Comparison of ENCODE assay signal across 8 mouse cellular contexts in genomic region chr19:45016341-45017215, GRCm38 (mm10). TPM values are rescaled to one million over a fixed set of nuclear protein-coding genes. Genes with fewer than 3 reads are reported as not detected.
DNase-seq lines count a peak whose midpoint lies in the region; ATAC-seq and TF ChIP-seq lines count a peak whose summit lies in the region.

No protein-coding gene starts in this region.

- peaks cover 33% of the 10 kb centered on the region for H3K79me3 ChIP-seq in C2C12 (ENCODE audit: low read depth)

- H3K9ac ChIP-seq in embryonic facial prominence, embryonic 13.5 days: peak overlapping the region; percentile 77
- peak overlapping the region; percentile 97 for H3K9ac ChIP-seq in heart, embryonic 12.5 days
- peak overlapping the region; percentile 83 for H3K9ac ChIP-seq in kidney, embryonic 15.5 days
- peak overlapping the region; percentile 57; the same call in 1 of the 2 replicates for H3K9ac ChIP-seq in liver, embryonic 15.5 days
- peak overlapping the region; percentile 72 for H3K9ac ChIP-seq in neural tube, embryonic 14.5 days (replicated peaks; ENCODE audit: low read depth, low read length)

- peak overlapping the region; percentile 49 for H3ac ChIP-seq in C2C12 (ENCODE audit: control insufficient read depth, insufficient read length, low read depth)

- H3K4me1 ChIP-seq in embryonic facial prominence, embryonic 13.5 days: peaks cover 75% of the 10 kb centered on the region
- peaks cover 52% of the 10 kb centered on the region for H3K4me1 ChIP-seq in heart, embryonic 12.5 days (replicated peaks)
- peaks cover 76% of the 10 kb centered on the region for H3K4me1 ChIP-seq in kidney, embryonic 15.5 days
- peaks cover 62% of the 10 kb centered on the region for H3K4me1 ChIP-seq in liver, embryonic 15.5 days (replicated peaks)
- H3K4me1 ChIP-seq in neural tube, embryonic 14.5 days (ENCODE audit: control insufficient read depth, insufficient read depth, low read length): peaks cover 38% of the 10 kb centered on the region

- peak; percentile 61 for ATAC-seq in embryonic facial prominence, embryonic 13.5 days (ENCODE audit: insufficient number of reproducible peaks, insufficient read depth, low FRiP score, low TSS enrichment, low read depth)
- ATAC-seq in heart, embryonic 12.5 days (ENCODE audit: insufficient number of reproducible peaks, low FRiP score): peak; percentile 40
- ATAC-seq in kidney, embryonic 15.5 days (replicated peaks; ENCODE audit: low FRiP score): peak; percentile 33
- ATAC-seq in liver, embryonic 15.5 days (ENCODE audit: insufficient read depth): no peak
- peak; percentile 25 for ATAC-seq in neural tube, embryonic 14.5 days (ENCODE audit: low read depth)
- ATAC-seq in monocyte, adult 5-6 weeks (replicated peaks; ENCODE audit: insufficient number of reproducible peaks, low FRiP score, low TSS enrichment, poor library complexity, severe bottlenecking): no peak

- WGBS in embryonic facial prominence, embryonic 13.5 days: under 1% methylated on average over 16 of the region's 18 CpGs
- WGBS in heart, embryonic 12.5 days: under 1% methylated on average over 17 of the region's 18 CpGs
- WGBS in kidney, embryonic 15.5 days: under 1% methylated on average over 17 of the region's 18 CpGs
- under 1% methylated on average over 18 of the region's 18 CpGs for WGBS in liver, embryonic 15.5 days (ENCODE audit: insufficient replicate concordance)
- under 1% methylated on average over 16 of the region's 18 CpGs for WGBS in neural tube, embryonic 14.5 days

- H3K36me3 ChIP-seq in C2C12 (ENCODE audit: control insufficient read depth, insufficient read depth): peaks cover 15% of the 10 kb centered on the region
- H3K36me3 ChIP-seq in embryonic facial prominence, embryonic 13.5 days: peaks cover 16% of the 10 kb centered on the region
- H3K36me3 ChIP-seq in heart, embryonic 12.5 days: peaks cover 16% of the 10 kb centered on the region
- H3K36me3 ChIP-seq in kidney, embryonic 15.5 days: peaks cover 19% of the 10 kb centered on the region
- peaks cover 10% of the 10 kb centered on the region for H3K36me3 ChIP-seq in liver, embryonic 15.5 days (replicated peaks)
- 0 out of 2 replicates have a peak, but pooled peaks cover 3% of the 10 kb centered on the region for H3K36me3 ChIP-seq in neural tube, embryonic 14.5 days (ENCODE audit: control insufficient read depth, insufficient read depth, low read length)

- no peaks in the 10 kb centered on the region for H3K27me3 ChIP-seq in C2C12 (ENCODE audit: control insufficient read depth, insufficient read depth, insufficient read length)
- no peaks in the 10 kb centered on the region for H3K27me3 ChIP-seq in embryonic facial prominence, embryonic 13.5 days
- no peaks in the 10 kb centered on the region for H3K27me3 ChIP-seq in heart, embryonic 12.5 days (replicated peaks)
- no peaks in the 10 kb centered on the region for H3K27me3 ChIP-seq in kidney, embryonic 15.5 days
- H3K27me3 ChIP-seq in liver, embryonic 15.5 days: peaks cover 33% of the 10 kb centered on the region
- no peaks in the 10 kb centered on the region for H3K27me3 ChIP-seq in neural tube, embryonic 14.5 days (ENCODE audit: control insufficient read depth, insufficient read depth, low read length)

- no peaks in the 10 kb centered on the region for H3K9me3 ChIP-seq in embryonic facial prominence, embryonic 13.5 days
- H3K9me3 ChIP-seq in heart, embryonic 12.5 days (replicated peaks): no peaks in the 10 kb centered on the region
- no peaks in the 10 kb centered on the region for H3K9me3 ChIP-seq in kidney, embryonic 15.5 days (replicated peaks)
- H3K9me3 ChIP-seq in liver, embryonic 15.5 days (replicated peaks): no peaks in the 10 kb centered on the region
- H3K9me3 ChIP-seq in neural tube, embryonic 14.5 days (ENCODE audit: control insufficient read depth, low read length): no peaks in the 10 kb centered on the region

- H3K79me2 ChIP-seq in C2C12 (ENCODE audit: control insufficient read depth, insufficient read depth): peaks cover 43% of the 10 kb centered on the region

- H3K4me3 ChIP-seq in C2C12 (ENCODE audit: insufficient read depth, poor library complexity, severe bottlenecking): peak overlapping the region; percentile 53
- H3K4me3 ChIP-seq in embryonic facial prominence, embryonic 13.5 days: peak overlapping the region; percentile 71
- H3K4me3 ChIP-seq in heart, embryonic 12.5 days: peak overlapping the region; percentile 78
- peak overlapping the region; percentile 69 for H3K4me3 ChIP-seq in kidney, embryonic 15.5 days (replicated peaks)
- peak overlapping the region; percentile 63 for H3K4me3 ChIP-seq in liver, embryonic 15.5 days (replicated peaks)
- H3K4me3 ChIP-seq in neural tube, embryonic 14.5 days (ENCODE audit: low read depth, low read length): peak overlapping the region; percentile 62

- no peak for TF ChIP-seq CTCF in C2C12 (IDR thresholded peaks at IDR 0.05; ENCODE audit: control insufficient read depth, insufficient read depth, insufficient read length)

- H3K4me2 ChIP-seq in embryonic facial prominence, embryonic 13.5 days: peak overlapping the region; percentile 94
- peak overlapping the region; percentile 98 for H3K4me2 ChIP-seq in heart, embryonic 12.5 days
- H3K4me2 ChIP-seq in kidney, embryonic 15.5 days: peak overlapping the region; percentile 95
- H3K4me2 ChIP-seq in liver, embryonic 15.5 days: peak overlapping the region; percentile 94
- H3K4me2 ChIP-seq in neural tube, embryonic 14.5 days (ENCODE audit: low read depth, low read length): peak overlapping the region; percentile 91

- peak overlapping the region; percentile 99 for H3K27ac ChIP-seq in embryonic facial prominence, embryonic 13.5 days
- peak overlapping the region; percentile 100 for H3K27ac ChIP-seq in heart, embryonic 12.5 days (ENCODE audit: poor library complexity, severe bottlenecking)
- peak overlapping the region; percentile 100 for H3K27ac ChIP-seq in kidney, embryonic 15.5 days
- peak overlapping the region; percentile 70 for H3K27ac ChIP-seq in liver, embryonic 15.5 days (replicated peaks)
- H3K27ac ChIP-seq in neural tube, embryonic 14.5 days (ENCODE audit: low read depth, low read length): peak overlapping the region; percentile 94

- peak; percentile 86 for DNase-seq in adrenal gland, postnatal 10 days

RNA-seq across cellular contexts. Expression of gene Lzts2, which starts 2.4 kb away (rescaled TPM):
- polyA plus RNA-seq in C2C12 (2012; fragmentation: generic; extraction: Trizol): 59.2 TPM
- 10 to 100 TPM; 63.1 to 77.8 TPM for total RNA-seq in adrenal gland, postnatal 10 days (2021)
- 64.6 and 73.3 TPM in 2 replicates for polyA plus RNA-seq in embryonic facial prominence, embryonic 13.5 days (2015; fragmentation: Nextera tagmentation; extraction: Ambion mirVana)
- 58.3 and 58.5 TPM in 2 replicates for polyA plus RNA-seq in heart, embryonic 12.5 days (2016; fragmentation: Nextera tagmentation; extraction: Ambion mirVana)
- 66.6 and 72.8 TPM in 2 replicates for polyA plus RNA-seq in kidney, embryonic 15.5 days (2015; fragmentation: Nextera tagmentation; extraction: Ambion mirVana)
- 6.8 and 7.7 TPM in 2 replicates for polyA plus RNA-seq in liver, embryonic 15.5 days (2015; fragmentation: Nextera tagmentation; extraction: Ambion mirVana)
- polyA plus RNA-seq in neural tube, embryonic 14.5 days (2014; fragmentation: Nextera tagmentation; extraction: Ambion mirVana): 16.1 and 20.3 TPM in 2 replicates
- 1.5 TPM in 1 of 3 replicates, not detected in the others for total RNA-seq in monocyte, adult 5-6 weeks (2017)

RNA-seq across cellular contexts. Expression of gene Mrpl43, which starts 10.3 kb away (rescaled TPM):
- 63.0 TPM for polyA plus RNA-seq in C2C12 (2012; fragmentation: generic; extraction: Trizol)
- total RNA-seq in adrenal gland, postnatal 10 days (2021): 10 to 100 TPM; 50.0 to 58.3 TPM
- 72.6 and 81.2 TPM in 2 replicates for polyA plus RNA-seq in embryonic facial prominence, embryonic 13.5 days (2015; fragmentation: Nextera tagmentation; extraction: Ambion mirVana)
- polyA plus RNA-seq in heart, embryonic 12.5 days (2016; fragmentation: Nextera tagmentation; extraction: Ambion mirVana): 60.1 and 66.8 TPM in 2 replicates
- 71.9 and 73.5 TPM in 2 replicates for polyA plus RNA-seq in kidney, embryonic 15.5 days (2015; fragmentation: Nextera tagmentation; extraction: Ambion mirVana)
- polyA plus RNA-seq in liver, embryonic 15.5 days (2015; fragmentation: Nextera tagmentation; extraction: Ambion mirVana): 27.4 and 28.8 TPM in 2 replicates
- 82.0 and 88.0 TPM in 2 replicates for polyA plus RNA-seq in neural tube, embryonic 14.5 days (2014; fragmentation: Nextera tagmentation; extraction: Ambion mirVana)
- total RNA-seq in monocyte, adult 5-6 weeks (2017): 32.9 to 51.9 TPM (median 38.9 TPM) in 3 replicates

RNA-seq across cellular contexts. Expression of gene Twnk, which starts 11.1 kb away (rescaled TPM):
- polyA plus RNA-seq in C2C12 (2012; fragmentation: generic; extraction: Trizol): 12.1 TPM
- 10 to 100 TPM; 26.2 to 29.5 TPM for total RNA-seq in adrenal gland, postnatal 10 days (2021)
- 27.0 and 28.5 TPM in 2 replicates for polyA plus RNA-seq in embryonic facial prominence, embryonic 13.5 days (2015; fragmentation: Nextera tagmentation; extraction: Ambion mirVana)
- polyA plus RNA-seq in heart, embryonic 12.5 days (2016; fragmentation: Nextera tagmentation; extraction: Ambion mirVana): 19.2 and 19.5 TPM in 2 replicates
- polyA plus RNA-seq in kidney, embryonic 15.5 days (2015; fragmentation: Nextera tagmentation; extraction: Ambion mirVana): 29.4 and 29.7 TPM in 2 replicates
- polyA plus RNA-seq in liver, embryonic 15.5 days (2015; fragmentation: Nextera tagmentation; extraction: Ambion mirVana): 10.4 and 13.4 TPM in 2 replicates
- polyA plus RNA-seq in neural tube, embryonic 14.5 days (2014; fragmentation: Nextera tagmentation; extraction: Ambion mirVana): 10.2 and 12.8 TPM in 2 replicates
- 6.8 to 11.9 TPM (median 8.7 TPM) in 3 replicates for total RNA-seq in monocyte, adult 5-6 weeks (2017)

RNA-seq across cellular contexts. Expression of gene Sema4g, which starts 27.7 kb away (rescaled TPM):
- 0.30 TPM for polyA plus RNA-seq in C2C12 (2012; fragmentation: generic; extraction: Trizol)
- total RNA-seq in adrenal gland, postnatal 10 days (2021): 10 to 100 TPM; 18.3 to 26.3 TPM
- 7.1 and 7.6 TPM in 2 replicates for polyA plus RNA-seq in embryonic facial prominence, embryonic 13.5 days (2015; fragmentation: Nextera tagmentation; extraction: Ambion mirVana)
- 0.91 and 1.0 TPM in 2 replicates for polyA plus RNA-seq in heart, embryonic 12.5 days (2016; fragmentation: Nextera tagmentation; extraction: Ambion mirVana)
- polyA plus RNA-seq in kidney, embryonic 15.5 days (2015; fragmentation: Nextera tagmentation; extraction: Ambion mirVana): 5.3 and 6.5 TPM in 2 replicates
- 4.4 and 5.6 TPM in 2 replicates for polyA plus RNA-seq in liver, embryonic 15.5 days (2015; fragmentation: Nextera tagmentation; extraction: Ambion mirVana)
- 24.5 and 27.8 TPM in 2 replicates for polyA plus RNA-seq in neural tube, embryonic 14.5 days (2014; fragmentation: Nextera tagmentation; extraction: Ambion mirVana)
- total RNA-seq in monocyte, adult 5-6 weeks (2017): 0.29 to 0.39 TPM in 2 of 3 replicates, not detected in the other

RNA-seq across cellular contexts. Expression of gene Pdzd7, which starts 28.9 kb away (rescaled TPM):
- polyA plus RNA-seq in C2C12 (2012; fragmentation: generic; extraction: Trizol): 0.14 TPM
- under 1 TPM; 0.21 to 0.48 TPM for total RNA-seq in adrenal gland, postnatal 10 days (2021)
- 0.47 and 0.51 TPM in 2 replicates for polyA plus RNA-seq in embryonic facial prominence, embryonic 13.5 days (2015; fragmentation: Nextera tagmentation; extraction: Ambion mirVana)
- 0.09 and 0.18 TPM in 2 replicates for polyA plus RNA-seq in heart, embryonic 12.5 days (2016; fragmentation: Nextera tagmentation; extraction: Ambion mirVana)
- polyA plus RNA-seq in kidney, embryonic 15.5 days (2015; fragmentation: Nextera tagmentation; extraction: Ambion mirVana): 0.78 and 1.1 TPM in 2 replicates
- polyA plus RNA-seq in liver, embryonic 15.5 days (2015; fragmentation: Nextera tagmentation; extraction: Ambion mirVana): not detected in 2 replicates
- 2.3 and 2.5 TPM in 2 replicates for polyA plus RNA-seq in neural tube, embryonic 14.5 days (2014; fragmentation: Nextera tagmentation; extraction: Ambion mirVana)
- total RNA-seq in monocyte, adult 5-6 weeks (2017): not detected in 3 replicates

Comparison
In these comparisons a context has a peak if more than half of its experiments do, and no peak if none do; other contexts are left out.
1. ATAC-seq: peak in embryonic facial prominence, embryonic 13.5 days (single experiment), heart, embryonic 12.5 days (single experiment), kidney, embryonic 15.5 days (single experiment) and neural tube, embryonic 14.5 days (single experiment); none in liver, embryonic 15.5 days (single experiment) and monocyte, adult 5-6 weeks (single experiment).
2. Peak in every context shown above with its lines, with median percentiles within 50 percentile points of each other: H3K4me3 ChIP-seq, H3K27ac ChIP-seq, H3K4me2 ChIP-seq and H3K9ac ChIP-seq.